Mouse (Mus musculus) lung, adult 2 months (tissue): ENCODE measurements around the gene Arl2bp.

Source experiments
- CTCF ChIP-seq: fragments of 200-500 bp; IDR thresholded peaks from 2 replicates; pipeline ENCODE4 v1.5.1; 2011; ENCODE audit warnings: mild to moderate bottlenecking, low read length, control low read depth; ENCODE audit not compliant: insufficient read depth
- POLR2A ChIP-seq: fragments of 200-500 bp; IDR thresholded peaks from 2 replicates; pipeline ENCODE4 v1.6.1; 2011; ENCODE audit warnings: low read depth, mild to moderate bottlenecking, control low read depth, low read length, borderline replicate concordance; ENCODE audit errors: extremely low read depth

DNA sequence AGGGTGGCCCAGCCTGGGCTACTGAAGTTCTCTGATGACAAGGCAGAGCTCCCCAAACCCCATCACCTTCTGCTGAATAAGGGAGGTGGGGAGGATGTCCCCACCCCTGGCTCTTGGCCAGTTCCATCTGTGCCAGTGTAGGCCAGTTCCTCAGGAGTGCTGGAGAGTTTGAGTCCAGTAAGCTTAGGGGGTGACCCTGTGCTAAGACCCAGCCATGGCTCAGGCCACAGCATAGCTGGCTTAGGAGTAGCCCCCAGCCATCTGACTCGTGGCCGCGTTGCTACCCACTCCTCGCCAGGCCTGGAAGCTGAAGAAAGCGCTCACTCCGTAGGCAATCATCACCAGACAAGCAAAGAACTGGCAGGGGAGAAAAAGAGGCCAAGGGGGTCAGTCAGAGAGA is 9.5 kb downstream of the Arl2bp start:
- TF ChIP-seq CTCF (no peak), POLR2A (no peak)
